Mouse (Mus musculus) ES-E14 (cell line): ENCODE results near the gene Zfp831.

ENCODE experiments used
- CHD2 ChIP-seq: IDR thresholded peaks from 2 replicates; pipeline ENCODE4 v1.6.1; 2014; ENCODE audit warnings: mild to moderate bottlenecking, low read depth, low read length, inconsistent platforms
- HCFC1 ChIP-seq: IDR thresholded peaks from 2 replicates; pipeline ENCODE4 v1.6.1; 2012; ENCODE audit warnings: low read length, inconsistent platforms, borderline replicate concordance; ENCODE audit not compliant: insufficient read depth
- MAFK ChIP-seq: IDR thresholded peaks from 2 replicates; pipeline ENCODE4 v1.6.1; 2014; ENCODE audit warnings: mild to moderate bottlenecking, low read depth, low read length, inconsistent platforms; ENCODE audit not compliant: insufficient read depth
- ZNF384 ChIP-seq: IDR thresholded peaks from 2 replicates; pipeline ENCODE4 v1.6.1; 2012; ENCODE audit warnings: low read depth, low read length, inconsistent platforms

- TF ChIP-seq CHD2 (no peak), HCFC1 (no peak), ZNF384 (no peak), MAFK (no peak)
Measured at GRCm38 (mm10) chr2:174701351-174701750, 58.0 kb downstream of the Zfp831 start.
